ENCODE assay signal across 9 mouse cellular contexts in the genomic region with DNA sequence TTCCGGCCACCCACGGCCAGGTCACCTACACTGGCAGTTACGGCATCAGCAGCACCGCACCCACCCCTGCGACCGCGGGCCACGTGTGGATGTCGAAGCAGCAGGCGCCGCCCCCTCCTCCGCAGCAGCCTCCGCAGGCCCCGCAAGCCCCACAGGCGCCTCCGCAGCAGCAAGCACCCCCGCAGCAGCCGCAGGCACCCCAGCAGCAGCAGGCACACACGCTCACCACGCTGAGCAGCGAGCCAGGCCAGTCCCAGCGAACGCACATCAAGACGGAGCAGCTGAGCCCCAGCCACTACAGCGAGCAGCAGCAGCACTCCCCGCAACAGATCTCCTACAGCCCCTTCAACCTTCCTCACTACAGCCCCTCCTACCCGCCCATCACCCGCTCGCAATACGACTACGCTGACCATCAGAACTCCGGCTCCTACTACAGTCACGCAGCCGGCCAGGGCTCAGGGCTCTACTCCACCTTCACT. TPM values are rescaled to one million over a fixed set of nuclear protein-coding genes. Genes with fewer than 3 reads are reported as not detected.
DNase-seq lines count a peak whose midpoint lies in the region; ATAC-seq and TF ChIP-seq lines count a peak whose summit lies in the region.
"Had no signal": no experiment of that assay in that cellular context is flagged by ENCODE, and none has a peak within 500 bp of the region (broad histone marks: within the 10 kb centered on the region; RNA-seq: fewer than 3 reads in every experiment).

No protein-coding gene starts in this region.

- no peak for TF ChIP-seq POLR2A in embryonic fibroblast, embryonic 13.5 days (IDR thresholded peaks at IDR 0.05; ENCODE audit: low read depth, low read length)

- H3K9ac ChIP-seq in midbrain, embryonic 13.5 days (replicated peaks), result peak overlapping the region; percentile 88

- peak overlapping the region; percentile 76 for H3K4me3 ChIP-seq in embryonic fibroblast, embryonic 13.5 days (ENCODE audit: insufficient read depth, low read length)
- H3K4me3 ChIP-seq in midbrain, embryonic 13.5 days (replicated peaks), result peak overlapping the region; percentile 78

- H3K9me3 ChIP-seq in midbrain, embryonic 13.5 days, result no peaks in the 10 kb centered on the region

- H3K27ac ChIP-seq in embryonic fibroblast, embryonic 13.5 days (ENCODE audit: insufficient read depth, low read length), result no peak overlapping the region
- peak overlapping the region; percentile 90 for H3K27ac ChIP-seq in midbrain, embryonic 13.5 days

- WGBS in midbrain, embryonic 13.5 days, result 2% methylated on average over 34 of the region's 34 CpGs

- DNase-seq in cerebellum, postnatal 25 days, result peak; percentile 31 to 32
- DNase-seq in cerebellum, adult 11 months, result no peak
- DNase-seq in 3134 (ENCODE audit: extremely low read depth, insufficient read length, low spot score) (peak; percentile 80), MN1 (ENCODE audit: low spot score) (no peak)
- DNase-seq in layer of hippocampus, postnatal 10 days (ENCODE audit: low spot score in 2 of 2), result peak; percentile 53 to 63
- DNase-seq in testis, postnatal 10 days (ENCODE audit: low spot score), result peak; percentile 69

- no peak for TF ChIP-seq CTCF in embryonic fibroblast, embryonic 13.5 days (IDR thresholded peaks at IDR 0.05; ENCODE audit: borderline replicate concordance, insufficient read depth, low read length)

- H3K27me3 ChIP-seq in midbrain, embryonic 13.5 days, result peaks cover 5% of the 10 kb centered on the region; the same call in 1 of the 2 replicates
- H3K27me3 ChIP-seq: CH12.LX had no signal

- peaks cover 3% of the 10 kb centered on the region; the same call in 1 of the 2 replicates for H3K4me1 ChIP-seq in embryonic fibroblast, embryonic 13.5 days (ENCODE audit: control insufficient read depth, insufficient read depth, low read length)
- peaks cover 64% of the 10 kb centered on the region for H3K4me1 ChIP-seq in midbrain, embryonic 13.5 days (replicated peaks)

- H3K36me3 ChIP-seq in midbrain, embryonic 13.5 days, result no peaks in the 10 kb centered on the region

- H3K4me2 ChIP-seq in midbrain, embryonic 13.5 days (replicated peaks), result peak overlapping the region; percentile 95

- peak; percentile 43 for ATAC-seq in midbrain, embryonic 13.5 days

RNA-seq across cellular contexts. Expression of gene Sox9, which starts 2.9 kb away (rescaled TPM):
- 8.1 and 14.6 TPM in 2 replicates for polyA plus RNA-seq in embryonic fibroblast, embryonic 13.5 days (2011; ENCODE audit: insufficient read length, low read depth, missing spikeins)
- 10 to 100 TPM; 27.7 to 30.2 TPM for total RNA-seq in layer of hippocampus, postnatal 10 days (2021)
- 71.5 and 83.9 TPM in 2 replicates for polyA plus RNA-seq in midbrain, embryonic 13.5 days (2015; fragmentation: Nextera tagmentation; extraction: Ambion mirVana)
- total RNA-seq: CH12.LX had no signal

Comparison
In these comparisons a context has a peak if more than half of its experiments do, and no peak if none do; other contexts are left out.
1. DNase-seq: peak in cerebellum, postnatal 25 days (2 of 2), 3134 (single experiment), layer of hippocampus, postnatal 10 days (2 of 2) and testis, postnatal 10 days (single experiment); none in cerebellum, adult 11 months (single experiment) and MN1 (single experiment).